Mouse (Mus musculus) CH12.LX (cell line): Measurements from ENCODE around the gene C8g. TPM values are rescaled to one million over a fixed set of nuclear protein-coding genes. Genes with fewer than 3 reads are reported as not detected.
A peak's percentile ranks its signal among the peaks of the same experiment; 100 is the strongest.

Source experiments
- DNase-seq: peaks from one replicate; pipeline ENCODE4 v3.0.0-alpha.2; 2013; ENCODE audit errors: extremely low read depth
- H3K27ac ChIP-seq: 2 replicates; pipeline ENCODE4 v1.5.1; 2012; ENCODE audit warnings: low read depth, mild to moderate bottlenecking, control low read depth, moderate library complexity; ENCODE audit not compliant: insufficient read depth
- H3K27me3 ChIP-seq: replicated peaks from 2 replicates; pipeline ENCODE3; 2012; ENCODE audit warnings: inconsistent platforms
- H3K36me3 ChIP-seq, 2 experiments: replicated peaks in 1 of 2; 2 replicates each; pipeline versions ENCODE3 to v1.6.1; 2012; ENCODE audit warnings: inconsistent platforms in 1 of 2, low read length in 1 of 2, mild to moderate bottlenecking in 1 of 2, mixed read lengths in 1 of 2, moderate library complexity in 1 of 2; ENCODE audit not compliant: control insufficient read depth in 1 of 2, insufficient read depth in 1 of 2
- H3K4me1 ChIP-seq, 2 experiments: 2 replicates each; pipeline ENCODE4 v1.6.1; 2012; ENCODE audit warnings: inconsistent platforms in 1 of 2, moderate library complexity in 1 of 2; ENCODE audit not compliant: insufficient read depth in 2 of 2, control insufficient read depth in 1 of 2
- H3K4me2 ChIP-seq: 2 replicates; pipeline ENCODE4 v1.6.1; 2012; ENCODE audit warnings: low read depth, mild to moderate bottlenecking, control low read depth; ENCODE audit not compliant: poor library complexity, insufficient read depth, severe bottlenecking
- H3K4me3 ChIP-seq, 3 experiments: fragments of 150-350 bp in 1 of 3; sonication (generic) in 1 of 3; replicated peaks in 1 of 3; 2 replicates each; pipeline versions ENCODE3 to v1.5.1; 2011 to 2012; ENCODE audit warnings: low read depth in 2 of 3, low read length in 2 of 3, mild to moderate bottlenecking in 2 of 3, moderate library complexity in 2 of 3, control low read depth in 1 of 3, improper control_type of control experiment in 1 of 3, inconsistent platforms in 1 of 3, mixed read lengths in 1 of 3; ENCODE audit not compliant: poor library complexity in 1 of 3
- H3K79me2 ChIP-seq: replicated peaks from 2 replicates; pipeline ENCODE4 v1.6.1; 2012; ENCODE audit warnings: mild to moderate bottlenecking, moderate library complexity; ENCODE audit not compliant: control insufficient read depth, poor library complexity, insufficient read depth, severe bottlenecking; ENCODE audit errors: extremely low read depth
- H3K9ac ChIP-seq: 2 replicates; pipeline ENCODE4 v1.6.1; 2012; ENCODE audit warnings: low read depth, mild to moderate bottlenecking, control low read depth, moderate library complexity; ENCODE audit not compliant: insufficient read depth
- H3K9me3 ChIP-seq: replicated peaks from 2 replicates; pipeline ENCODE3; 2012; ENCODE audit warnings: low read length, inconsistent platforms, mixed read lengths
- BHLHE40 ChIP-seq: IDR thresholded peaks from 2 replicates; pipeline ENCODE4 v1.6.1; 2011; ENCODE audit warnings: mild to moderate bottlenecking, low read depth, low read length, improper control_type of control experiment
- CHD2 ChIP-seq: IDR thresholded peaks from 2 replicates; pipeline ENCODE4 v1.6.1; 2011; ENCODE audit warnings: low read length, improper control_type of control experiment
- CTCF ChIP-seq, 2 experiments: IDR thresholded peaks in 1 of 2; conservative IDR thresholded peaks in 1 of 2; 2 replicates each; pipeline ENCODE4 v1.5.1; 2011 to 2012; ENCODE audit warnings: low read depth in 2 of 2, low read length in 2 of 2, improper control_type of control experiment in 1 of 2, inconsistent platforms in 1 of 2, mild to moderate bottlenecking in 1 of 2, moderate library complexity in 1 of 2
- E2F4 ChIP-seq: IDR thresholded peaks from 2 replicates; pipeline ENCODE4 v1.6.1; 2011; ENCODE audit warnings: low read depth, low read length, improper control_type of control experiment; ENCODE audit not compliant: insufficient replicate concordance
- ELF1 ChIP-seq: IDR thresholded peaks from 2 replicates; pipeline ENCODE4 v1.6.1; 2014; ENCODE audit warnings: low read depth, mild to moderate bottlenecking, inconsistent platforms, low read length, improper control_type of control experiment
- EP300 ChIP-seq: IDR thresholded peaks from 2 replicates; pipeline ENCODE4 v1.6.1; 2011; ENCODE audit warnings: low read length, improper control_type of control experiment
- ETS1 ChIP-seq: conservative IDR thresholded peaks from 2 replicates; pipeline ENCODE4 v1.6.1; 2012; ENCODE audit warnings: low read depth, mild to moderate bottlenecking, inconsistent platforms, low read length, improper control_type of control experiment, moderate library complexity
- GABPA ChIP-seq: IDR thresholded peaks from 2 replicates; pipeline ENCODE4 v1.6.1; 2012; ENCODE audit warnings: low read depth, low read length, improper control_type of control experiment, inconsistent platforms; ENCODE audit not compliant: insufficient replicate concordance
- HCFC1 ChIP-seq: IDR thresholded peaks from 2 replicates; pipeline ENCODE4 v1.6.1; 2012; ENCODE audit warnings: low read depth, mild to moderate bottlenecking, inconsistent platforms, low read length, improper control_type of control experiment
- JUND ChIP-seq: conservative IDR thresholded peaks from 2 replicates; pipeline ENCODE4 v1.6.1; 2011; ENCODE audit warnings: low read depth, low read length, improper control_type of control experiment
- MAFK ChIP-seq: IDR thresholded peaks from 2 replicates; pipeline ENCODE4 v1.6.1; 2011; ENCODE audit warnings: low read length, improper control_type of control experiment; ENCODE audit not compliant: insufficient replicate concordance
- MAX ChIP-seq: IDR thresholded peaks from 2 replicates; pipeline ENCODE4 v1.6.1; 2011; ENCODE audit warnings: low read length, improper control_type of control experiment
- MAZ ChIP-seq: IDR thresholded peaks from 2 replicates; pipeline ENCODE4 v1.6.1; 2012; ENCODE audit warnings: low read depth, mild to moderate bottlenecking, inconsistent platforms, low read length, improper control_type of control experiment, moderate library complexity
- MEF2A ChIP-seq: IDR thresholded peaks from 2 replicates; pipeline ENCODE4 v1.6.1; 2014; ENCODE audit warnings: low read depth, mild to moderate bottlenecking, inconsistent platforms, low read length, improper control_type of control experiment, borderline replicate concordance
- MXI1 ChIP-seq: IDR thresholded peaks from 2 replicates; pipeline ENCODE4 v1.6.1; 2011; ENCODE audit warnings: mild to moderate bottlenecking, low read depth, low read length, improper control_type of control experiment
- MYC ChIP-seq: IDR thresholded peaks from 2 replicates; pipeline ENCODE4 v1.6.1; 2011; ENCODE audit warnings: low read depth, mild to moderate bottlenecking, improper control_type of control experiment, low read length
- PAX5 ChIP-seq: IDR thresholded peaks from 2 replicates; pipeline ENCODE4 v1.6.1; 2012; ENCODE audit warnings: low read length, inconsistent platforms, mixed read lengths
- POLR2A ChIP-seq: IDR thresholded peaks from 2 replicates; pipeline ENCODE4 v1.6.1; 2011; ENCODE audit warnings: low read depth, mild to moderate bottlenecking, improper control_type of control experiment, low read length
- POLR2AphosphoS2 ChIP-seq: IDR thresholded peaks from 2 replicates; pipeline ENCODE4 v1.6.1; 2011; ENCODE audit warnings: low read depth, low read length, improper control_type of control experiment
- RAD21 ChIP-seq: IDR thresholded peaks from 2 replicates; pipeline ENCODE4 v1.6.1; 2011; ENCODE audit warnings: low read depth, mild to moderate bottlenecking, low read length, improper control_type of control experiment, moderate library complexity
- RCOR1 ChIP-seq: conservative IDR thresholded peaks from 2 replicates; pipeline ENCODE4 v1.6.1; 2012; ENCODE audit warnings: low read depth, mild to moderate bottlenecking, inconsistent platforms, low read length, improper control_type of control experiment
- TBP ChIP-seq: conservative IDR thresholded peaks from 2 replicates; pipeline ENCODE4 v1.6.1; 2011; ENCODE audit warnings: low read depth, low read length, improper control_type of control experiment
- TCF12 ChIP-seq: IDR thresholded peaks from 2 replicates; pipeline ENCODE4 v1.6.1; 2014; ENCODE audit warnings: low read depth, mild to moderate bottlenecking, inconsistent platforms, low read length, improper control_type of control experiment
- UBTF ChIP-seq: IDR thresholded peaks from 2 replicates; pipeline ENCODE4 v1.6.1; 2012; ENCODE audit warnings: low read depth, mild to moderate bottlenecking, inconsistent platforms, low read length, improper control_type of control experiment, moderate library complexity
- USF1 ChIP-seq: IDR thresholded peaks from 2 replicates; pipeline ENCODE4 v1.6.1; 2014; ENCODE audit warnings: low read depth, mild to moderate bottlenecking, inconsistent platforms, low read length, improper control_type of control experiment
- USF2 ChIP-seq: conservative IDR thresholded peaks from 2 replicates; pipeline ENCODE4 v1.6.1; 2011; ENCODE audit warnings: low read depth, low read length, improper control_type of control experiment
- ZC3H11A ChIP-seq: IDR thresholded peaks from 2 replicates; pipeline ENCODE4 v1.6.1; 2012; ENCODE audit warnings: low read depth, mild to moderate bottlenecking, inconsistent platforms, low read length, improper control_type of control experiment
- ZKSCAN1 ChIP-seq: IDR thresholded peaks from 2 replicates; pipeline ENCODE4 v1.6.1; 2012; ENCODE audit warnings: low read depth, inconsistent platforms, low read length, improper control_type of control experiment, borderline replicate concordance
- ZMIZ1 ChIP-seq: IDR thresholded peaks from 2 replicates; pipeline ENCODE4 v1.6.1; 2012; ENCODE audit warnings: low read depth, mild to moderate bottlenecking, inconsistent platforms, low read length, improper control_type of control experiment
- dilution Hi-C: fragments of 300-500 bp; cut with MboI; formaldehyde crosslinking; loops from 2 replicates; pipeline ENCODE4 v1.14.3; 2020; ENCODE audit warnings: low sequenced_read_pairs; ENCODE audit not compliant: extremely low pct_unique_long_range_greater_than_20kb, extremely low pct_ligation_motif_present
- in situ Hi-C: fragments of 300-500 bp; cut with MboI; formaldehyde crosslinking; loops from 3 replicates; pipeline ENCODE4 v1.14.3; 2019; ENCODE audit warnings: low sequenced_read_pairs, low pct_ligation_motif_present, low pct_unique_long_range_greater_than_20kb, mixed read lengths
- polyA plus RNA-seq: library from polyadenylated mRNA; unstranded; fragments of >175 nt; gene quantifications from 2 replicates; pipeline ENCODE4 v1.2.1, GENCODE M21; 2012; ENCODE audit warnings: low read depth; ENCODE audit not compliant: insufficient read length
- total RNA-seq, 2 experiments: library from RNA; depleted of rRNA; stranded (reverse); fragments of 300-350 nt in 1 of 2; fragments of >200 nt in 1 of 2; gene quantifications; 2 replicates each; pipeline ENCODE4 v1.2.3; 2012 to 2014

C8g gene
- total and polyA plus RNA-seq, 3 experiments, result 1.2 to 2.7 (median 1.7) TPM

GRCm38 (mm10) chr2:25465816-25466635 lies 35.5 kb downstream of the C8g start:
- Histone ChIP-seq H3K36me3 (no peaks in the 10 kb centered on the region), H3K27ac (peak overlapping the region; percentile 44), H3K4me1 (peaks cover 30 to 67% of the 10 kb centered on the region in 2 experiments), H3K4me2 (peak overlapping the region; percentile 25; the same call in 1 of the 2 replicates), H3K79me2 (no peaks in the 10 kb centered on the region), H3K9me3 (no peaks in the 10 kb centered on the region), H3K27me3 (no peaks in the 10 kb centered on the region), H3K4me3 (peak overlapping the region in 1 of 3 experiments; percentile 44), H3K9ac (peak overlapping the region; percentile 50)
- in situ Hi-C loops, result no loop called here
- peak; percentile 83 for DNase-seq
- TF ChIP-seq MYC (peak; percentile 72; the same call in 1 of the 2 replicates), MAX (peak; percentile 87), ZC3H11A (no peak), ETS1 (no peak), POLR2AphosphoS2 (no peak), MAFK (no peak), USF2 (peak; percentile 15; the same call in 1 of the 2 replicates), USF1 (peak; percentile 66), UBTF (no peak), EP300 (no peak), CTCF (conservative IDR thresholded peaks at IDR 0.05 in 1 of 2, IDR thresholded peaks at IDR 0.05 in 1 of 2; ENCODE audit: low read depth in 2 of 2, low read length in 2 of 2) (no peak), HCFC1 (no peak), PAX5 (no peak), E2F4 (no peak), CHD2 (peak; percentile 48; the same call in 1 of the 2 replicates), ZKSCAN1 (no peak), GABPA (no peak), TCF12 (peak; percentile 84), RCOR1 (no peak), MEF2A (no peak), ELF1 (0 out of 2 replicates have a peak, but pooled peaks have one; percentile 31), BHLHE40 (peak; percentile 40; the same call in 1 of the 2 replicates), ZMIZ1 (peak; percentile 32; the same call in 1 of the 2 replicates), MXI1 (no peak), JUND (no peak), TBP (peak; percentile 71; the same call in 1 of the 2 replicates), MAZ (peak; percentile 86; the same call in 1 of the 2 replicates), POLR2A (peak; percentile 74), RAD21 (no peak)
- dilution Hi-C loops, result no loop called here
